Mouse (Mus musculus) olfactory bulb, adult 2 months (tissue): ENCODE measurements around the gene Krt7. TPM values are rescaled to one million over a fixed set of nuclear protein-coding genes. Genes with fewer than 3 reads are reported as not detected.
A peak's percentile ranks its signal among the peaks of the same experiment; 100 is the strongest.

Source experiments
- H3K27ac ChIP-seq: fragments of 200-500 bp; 2 replicates; pipeline ENCODE4 v1.5.1; 2012; ENCODE audit warnings: low read depth, low read length; ENCODE audit not compliant: insufficient read depth
- H3K4me1 ChIP-seq: fragments of 200-500 bp; 2 replicates; pipeline ENCODE4 v1.6.1; 2012; ENCODE audit warnings: low read length; ENCODE audit not compliant: control insufficient read depth, insufficient read depth
- H3K4me3 ChIP-seq: fragments of 200-500 bp; 2 replicates; pipeline ENCODE4 v1.5.1; 2012; ENCODE audit warnings: mild to moderate bottlenecking, low read depth, low read length, moderate library complexity; ENCODE audit not compliant: insufficient read depth
- CTCF ChIP-seq: fragments of 200-500 bp; IDR thresholded peaks from 2 replicates; pipeline ENCODE4 v1.5.1; 2012; ENCODE audit warnings: low read depth, mild to moderate bottlenecking, low read length, moderate library complexity; ENCODE audit not compliant: insufficient read depth
- POLR2A ChIP-seq: fragments of 200-500 bp; IDR thresholded peaks from 2 replicates; pipeline ENCODE4 v1.6.1; 2012; ENCODE audit warnings: mild to moderate bottlenecking, low read depth, low read length, moderate library complexity; ENCODE audit not compliant: insufficient read depth
- WGBS: fragments of 180-500 bp; shearing (Covaris S2); methylation state at CpG from one replicate; pipeline ENCODE4 v1.1.7; 2018; 5-methylcytosine and 5-hydroxymethylcytosine counted together
- polyA plus RNA-seq: library from polyadenylated mRNA; stranded (reverse); fragments of >200 nt; gene quantifications from 2 replicates; pipeline ENCODE4 v1.2.4, GENCODE M21; 2012; ENCODE audit warnings: low replicate concordance; ENCODE audit not compliant: missing spikeins, insufficient read depth, insufficient read length

Krt7 gene
- polyA plus RNA-seq, 1 experiment: not detected

DNA sequence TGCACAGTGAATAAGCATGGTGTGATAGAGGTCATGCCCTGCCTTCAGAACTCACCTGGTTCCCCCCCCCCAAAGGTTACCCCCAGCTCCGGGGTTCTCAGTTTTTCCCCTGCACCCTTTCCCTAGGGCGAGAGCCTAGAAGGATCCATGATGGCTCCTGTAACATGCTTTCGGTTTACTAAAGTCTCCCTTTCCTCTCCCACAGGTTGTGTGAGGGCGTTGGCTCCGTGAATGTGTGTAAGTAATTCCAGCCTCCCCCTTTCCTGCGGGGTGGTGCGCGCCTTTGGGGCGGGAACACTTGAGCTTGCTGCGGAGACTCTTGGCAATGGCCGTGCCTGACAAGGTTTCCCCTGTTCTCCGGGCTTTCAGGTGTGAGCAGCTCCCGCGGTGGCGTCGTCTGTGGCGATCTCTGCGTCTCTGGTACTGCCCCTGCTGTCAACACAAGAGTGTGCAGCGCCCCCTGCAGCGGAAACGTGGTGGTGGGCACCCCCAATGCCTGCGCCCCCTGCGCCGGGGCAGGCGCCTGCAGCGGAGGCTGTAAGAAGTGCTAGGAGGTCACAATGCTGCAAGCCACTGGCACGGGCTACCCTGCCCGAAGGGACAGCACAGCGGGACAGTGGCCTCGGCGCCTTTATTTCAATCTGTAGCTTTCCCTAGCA, 68.3 kb downstream of the Krt7 start:
- WGBS: 6% methylated on average over 31 of the region's 31 CpGs
- TF ChIP-seq CTCF: peak; percentile 57; the same call in 1 of the 2 replicates
- TF ChIP-seq POLR2A: no peak

DNA sequence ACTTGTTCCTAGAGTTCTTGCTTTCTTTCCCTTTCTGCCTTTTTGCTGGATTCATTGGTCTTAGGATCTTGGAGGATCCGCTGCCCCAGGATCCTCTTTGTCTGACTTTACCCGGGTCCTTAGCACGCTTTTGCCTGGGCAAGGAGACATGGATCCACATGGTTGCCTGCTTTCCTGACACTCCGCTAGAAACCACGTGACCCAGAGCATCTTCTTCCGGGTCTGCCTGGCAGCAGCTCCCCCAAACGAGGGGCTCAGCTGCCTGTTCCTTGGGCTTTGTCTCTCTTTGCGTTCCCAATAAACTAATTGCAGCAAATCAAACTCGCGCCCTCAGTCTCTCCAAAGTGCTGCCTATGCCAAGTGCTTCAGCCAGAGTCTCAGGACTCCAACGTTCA, 68.8 kb downstream of the Krt7 start:
- peaks cover 10% of the 10 kb centered on the region for H3K4me1 ChIP-seq
- H3K27ac ChIP-seq: no peak overlapping the region
- no peak for TF ChIP-seq CTCF
- no peak for TF ChIP-seq POLR2A
- peak overlapping the region; percentile 15; the same call in 1 of the 2 replicates for H3K4me3 ChIP-seq
- WGBS: 23% methylated on average over 11 of the region's 11 CpGs

More for the DNA sequence above, 68.3 kb downstream of the Krt7 start:
- Histone ChIP-seq H3K27ac (no peak overlapping the region), H3K4me3 (peak overlapping the region; percentile 15), H3K4me1 (peaks cover 10% of the 10 kb centered on the region)

Other genes with a start within 250 kb of the Krt7 start
- gene Acvr1b, start 237.0 kb upstream of the Krt7 start, polyA plus RNA-seq: not detected in 2 replicates
- not detected in 2 replicates for gene Grasp, start 186.9 kb upstream of the Krt7 start, polyA plus RNA-seq
- not detected in 2 replicates for gene Nr4a1, start 156.8 kb upstream of the Krt7 start, polyA plus RNA-seq
- not detected in 2 replicates for gene Atg101, start 126.8 kb upstream of the Krt7 start, polyA plus RNA-seq
- gene 6030408B16Rik, start 117.8 kb upstream of the Krt7 start, polyA plus RNA-seq: not detected in 2 replicates
- gene Krt80, start 40.9 kb upstream of the Krt7 start, polyA plus RNA-seq: not detected in 2 replicates
- gene Krt87, start 27.8 kb downstream of the Krt7 start, polyA plus RNA-seq: not detected in 2 replicates
- not detected in 2 replicates for gene Krt88, start 36.7 kb downstream of the Krt7 start, polyA plus RNA-seq
- gene Krt81, start 52.7 kb downstream of the Krt7 start, polyA plus RNA-seq: not detected in 2 replicates
- gene Krt86, start 62.4 kb downstream of the Krt7 start, polyA plus RNA-seq: not detected in 2 replicates
- gene Krt83, start 80.5 kb downstream of the Krt7 start, polyA plus RNA-seq: not detected in 2 replicates
- not detected in 2 replicates for gene Gm49425, start 106.2 kb downstream of the Krt7 start, polyA plus RNA-seq
- gene Krt84, start 121.8 kb downstream of the Krt7 start, polyA plus RNA-seq: not detected in 2 replicates
- gene Krt82, start 139.6 kb downstream of the Krt7 start, polyA plus RNA-seq: not detected in 2 replicates
- not detected in 2 replicates for gene Krt90, start 151.9 kb downstream of the Krt7 start, polyA plus RNA-seq
- gene Krt75, start 162.9 kb downstream of the Krt7 start, polyA plus RNA-seq: not detected in 2 replicates
- gene Gm5414, start 217.1 kb downstream of the Krt7 start, polyA plus RNA-seq: not detected in 2 replicates
- not detected in 2 replicates for gene Gm5478, start 236.3 kb downstream of the Krt7 start, polyA plus RNA-seq